Mouse (Mus musculus) regulatory T cell (primary cell): Measurements from ENCODE around the gene Cxadr.
"Not testable (repeated sequence)": the region's sequence is repeated elsewhere in the genome, so short reads cannot be mapped to it uniquely, and the experiment has no call there.

Source experiments
- in situ Hi-C: fragments of 300-600 bp; cut with MboI, MseI; formaldehyde crosslinking; loops from one replicate; pipeline ENCODE4 v1.15.1; 2025; ENCODE audit warnings: high pct_unique_total_duplicates

Gene Cxadr

DNA sequence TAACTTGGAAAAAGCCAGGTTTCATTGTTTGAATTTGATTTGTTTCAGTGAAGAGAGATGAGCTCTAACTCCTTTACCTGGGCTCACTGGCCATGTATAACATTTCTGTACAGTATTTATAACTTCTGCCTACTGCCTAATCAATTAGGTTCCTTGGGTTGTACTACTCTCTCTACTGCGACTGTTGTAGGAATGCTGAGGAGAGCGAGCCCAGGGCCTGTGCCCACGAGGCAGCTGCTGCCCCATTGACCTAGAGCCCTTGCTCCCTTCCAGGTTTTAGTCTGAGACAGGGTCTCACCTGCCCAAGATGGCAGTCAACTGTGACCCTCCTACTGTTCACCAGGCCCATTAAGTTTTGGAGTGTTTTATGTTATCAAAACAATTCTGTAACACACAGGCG is 60.2 kb downstream of the Cxadr start:
- in situ Hi-C loops, result no loop called here

DNA sequence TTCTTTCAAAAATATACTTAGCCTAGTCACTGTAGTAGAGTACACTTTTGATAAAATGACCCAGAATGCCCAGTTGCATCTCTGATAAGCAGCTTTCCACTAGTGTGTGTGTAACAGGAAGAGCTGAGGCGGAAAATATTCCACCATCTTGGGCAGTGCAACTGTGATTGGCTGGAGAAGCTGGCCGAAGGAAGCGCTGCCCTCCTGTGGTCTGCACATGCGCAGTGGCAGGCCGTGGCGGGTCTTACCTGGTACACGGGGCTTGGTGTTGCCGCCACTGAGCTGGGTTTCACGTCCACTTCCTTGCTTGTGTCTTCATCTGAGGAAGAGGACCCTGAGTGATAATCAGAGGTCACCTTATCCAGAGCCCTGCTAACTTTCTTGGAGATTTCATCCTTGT is 63.3 kb downstream of the Cxadr start:
- in situ Hi-C loops, result not testable (repeated sequence)

DNA sequence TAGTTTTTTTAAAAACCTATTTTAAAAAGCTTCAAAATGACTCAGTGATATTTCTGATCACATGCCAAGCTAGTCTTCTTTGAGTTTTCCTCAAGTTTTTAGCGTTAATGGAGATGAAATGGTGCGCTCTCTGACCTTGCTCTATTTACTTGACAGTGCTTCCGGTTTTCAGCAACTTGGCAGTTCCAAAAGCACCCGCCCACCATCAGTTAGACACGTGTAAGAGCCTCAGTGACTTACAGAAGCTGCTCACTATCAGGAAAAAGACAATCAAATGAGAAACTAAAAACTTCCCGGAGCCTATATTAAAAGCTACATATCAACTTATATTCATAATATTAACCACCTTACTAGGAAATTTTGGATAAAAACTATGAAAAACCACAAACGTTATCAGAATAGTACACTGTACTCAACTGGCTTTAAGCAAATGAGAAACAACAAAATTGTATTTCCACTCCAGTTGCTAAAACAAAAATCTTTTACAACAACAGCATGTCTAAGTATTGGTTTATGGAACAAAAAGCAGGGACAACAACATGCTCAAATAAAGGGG is 70.3 kb downstream of the Cxadr start:
- in situ Hi-C loops, result no loop called here

- in situ Hi-C loops, result no loop called here
Observed at GRCm38 (mm10) chr16:78372786-78373185, 71.5 kb downstream of the Cxadr start.

GRCm38 (mm10) chr16:78373743-78374142 is 72.5 kb downstream of the Cxadr start:
- in situ Hi-C loops, result no loop called here

DNA sequence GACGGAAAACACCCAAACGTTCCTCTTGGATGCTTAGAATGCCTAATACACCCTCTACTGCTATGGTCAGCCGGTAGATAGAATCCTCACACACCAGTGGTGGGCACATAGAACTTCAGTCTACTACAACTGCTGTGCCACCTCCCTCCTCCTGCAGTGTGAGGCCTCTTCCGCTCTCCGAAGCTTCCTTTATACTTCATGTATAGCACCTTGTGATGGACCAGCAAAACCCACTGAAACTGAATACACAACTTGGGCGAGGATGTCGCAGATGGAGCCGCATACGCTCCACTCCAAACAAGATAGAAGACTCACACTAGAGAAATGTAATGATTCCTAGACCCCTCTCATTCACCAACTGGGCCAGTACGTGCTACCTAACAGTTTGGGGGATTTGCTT is 73.9 kb downstream of the Cxadr start:
- in situ Hi-C loops, result loop anchor here (5.0 kb wide), 1 partner anchor 202 kb away; the partner anchor contains the start of gene D16Ertd472e

DNA sequence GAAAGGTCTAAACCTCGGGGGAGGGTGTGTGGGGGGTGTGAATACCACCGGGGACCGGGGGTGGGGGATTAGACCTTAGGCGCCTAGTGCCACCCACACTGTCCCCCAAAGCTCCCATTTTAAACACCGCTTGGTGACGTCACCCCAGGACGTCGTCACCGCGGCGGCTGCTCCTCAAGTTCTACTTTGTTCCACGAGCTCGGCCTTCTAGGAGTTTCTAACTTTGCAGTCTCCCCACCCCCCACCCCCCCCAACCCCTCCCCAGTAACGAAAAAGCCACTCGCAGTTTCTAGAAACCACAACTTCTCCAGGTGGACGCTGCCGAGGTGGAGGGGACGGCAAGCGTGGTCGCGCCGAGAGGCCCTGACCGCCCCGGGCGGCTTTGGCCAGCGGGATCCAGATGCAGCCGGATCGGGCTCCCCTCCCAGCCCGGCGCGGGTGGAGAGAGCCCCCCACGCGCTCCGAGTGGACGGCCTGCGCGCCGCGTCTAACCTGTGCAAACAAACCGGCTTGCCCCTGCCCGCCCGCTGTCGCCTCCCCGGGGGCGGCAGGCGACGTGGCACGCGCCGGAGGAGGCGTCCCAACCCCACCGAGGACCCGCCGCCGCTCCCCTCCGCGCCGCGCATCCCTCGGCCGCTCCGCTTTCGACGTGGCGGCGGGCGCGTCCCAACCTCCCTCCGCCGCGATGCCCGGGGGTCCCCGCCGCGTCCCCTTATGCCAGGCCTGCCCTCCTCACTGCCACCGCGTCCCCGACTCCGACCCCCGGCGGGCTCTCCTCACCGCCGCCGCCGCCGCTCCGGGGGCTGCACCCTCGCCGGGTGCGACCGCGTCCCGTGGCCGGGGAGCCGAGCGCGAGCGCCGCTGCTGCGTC is 74.8 kb downstream of the Cxadr start:
- in situ Hi-C loops, result loop anchor here (5.0 kb wide), 1 partner anchor 201 kb away; the partner anchor contains the start of gene D16Ertd472e

DNA sequence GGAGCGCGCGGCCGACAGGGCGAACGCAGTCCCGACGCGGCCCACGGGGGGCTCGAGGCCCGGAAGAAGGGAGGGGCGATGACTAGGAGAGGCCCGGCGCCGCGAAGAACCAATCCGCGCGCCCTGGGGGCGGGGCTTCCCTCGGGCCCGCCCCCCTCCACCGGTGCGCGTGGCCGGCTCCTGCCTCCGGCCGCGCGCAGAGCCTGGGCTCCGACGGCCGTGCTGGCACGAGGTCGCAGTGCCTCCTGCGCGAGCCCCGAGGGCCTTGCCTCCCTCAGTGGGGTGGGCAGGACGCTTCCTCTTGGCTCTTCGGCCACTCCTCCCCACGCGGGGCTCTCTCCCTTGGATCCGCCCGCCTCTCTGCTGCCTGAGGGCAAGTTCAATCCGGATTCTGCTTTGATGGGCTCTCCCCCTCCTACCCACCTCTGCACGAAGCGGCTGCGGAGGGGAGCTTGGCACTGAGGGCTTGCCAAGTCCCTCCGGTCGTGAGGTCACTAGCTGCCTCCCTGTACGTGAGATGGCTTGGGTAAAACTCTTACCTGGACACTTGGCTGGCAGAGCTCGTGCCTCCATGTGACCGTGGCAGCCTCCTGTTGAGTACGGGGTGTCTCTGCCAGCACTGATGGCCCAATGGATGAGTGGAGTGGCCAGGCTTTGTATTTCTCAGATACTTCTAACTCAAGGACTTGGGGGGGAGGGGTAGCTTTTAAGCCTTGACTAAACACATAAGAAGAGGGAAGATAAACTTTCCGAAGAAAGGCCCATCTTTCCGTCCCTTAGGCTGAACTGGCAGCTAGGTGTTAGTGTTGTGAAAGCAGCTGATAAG is 75.7 kb downstream of the Cxadr start, which contains the start of gene Btg3:
TSS of gene Btg3 (minus strand) at position 448 of the 826 bp plus-strand sequence.
- in situ Hi-C loops, result loop anchor here (5.0 kb wide), 1 partner anchor 200 kb away; the partner anchor contains the start of gene D16Ertd472e

DNA sequence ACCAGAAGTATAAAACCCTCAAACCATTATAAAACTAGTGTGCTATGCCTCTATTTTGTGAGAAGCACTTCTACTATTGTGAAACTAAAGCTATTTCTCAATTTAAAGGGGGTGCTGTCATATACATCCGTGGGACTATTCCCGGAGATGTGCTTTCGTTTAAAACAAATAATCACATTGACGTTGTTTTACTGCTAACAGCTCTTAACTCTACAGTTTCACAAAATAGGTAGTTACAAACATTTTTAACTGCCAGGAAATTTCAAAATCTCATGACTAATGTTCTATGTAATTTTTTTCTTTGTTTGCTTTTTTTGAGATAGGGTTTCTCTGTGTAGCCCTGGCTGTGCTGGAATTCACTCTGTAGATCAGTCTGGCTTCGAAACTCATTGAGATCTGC is 77.2 kb downstream of the Cxadr start:
- in situ Hi-C loops, result loop anchor here (5.0 kb wide), 1 partner anchor 199 kb away; the partner anchor contains the start of gene D16Ertd472e

GRCm38 (mm10) chr16:78389122-78389521 is 87.8 kb downstream of the Cxadr start:
- in situ Hi-C loops, result loop anchor here (5.0 kb wide), 1 partner anchor 77 kb away; no protein-coding TSS in a partner anchor

DNA sequence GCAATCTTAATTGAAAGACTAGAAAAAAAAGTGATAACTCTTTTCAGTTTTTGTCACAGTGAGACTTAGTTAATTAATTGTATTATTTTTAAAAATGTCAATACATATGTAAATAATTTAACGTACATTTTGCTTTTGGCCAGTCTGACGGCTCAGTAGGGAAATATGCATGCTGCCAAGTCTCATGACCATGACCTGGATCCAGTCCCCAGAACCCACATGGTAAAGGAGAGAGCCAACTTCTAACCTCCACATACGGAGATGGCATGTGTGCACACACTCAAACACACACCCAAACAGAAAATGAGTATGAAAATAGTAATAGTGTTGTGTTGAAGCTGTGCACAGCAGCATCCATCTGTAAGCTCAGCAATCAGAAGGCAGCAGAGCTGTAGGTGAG is 88.7 kb downstream of the Cxadr start:
- in situ Hi-C loops, result loop anchor here (5.0 kb wide), 1 partner anchor 78 kb away; no protein-coding TSS in a partner anchor

GRCm38 (mm10) chr16:78391354-78391753 is 90.1 kb downstream of the Cxadr start:
- in situ Hi-C loops, result no loop called here

DNA sequence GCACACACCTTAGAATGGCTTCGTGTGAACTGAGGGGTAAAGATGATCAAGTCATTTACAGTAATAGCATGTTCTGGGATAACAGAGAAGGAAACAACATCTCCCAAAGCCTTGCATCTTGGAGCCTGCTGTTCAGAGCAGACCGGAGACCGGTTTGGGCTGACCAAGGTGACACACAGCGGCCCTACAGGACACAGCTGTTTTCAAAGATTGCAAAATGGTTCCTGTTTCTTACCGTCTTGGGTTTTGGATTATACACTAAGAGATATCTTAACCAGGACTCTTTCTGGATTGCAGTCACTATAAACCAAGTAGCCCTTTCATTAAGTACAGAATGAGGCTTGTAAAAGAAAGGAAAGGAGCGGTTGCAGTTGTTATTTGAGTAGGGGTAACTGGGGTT is 97.4 kb downstream of the Cxadr start:
- in situ Hi-C loops, result no loop called here

- in situ Hi-C loops, result no loop called here
Observed at GRCm38 (mm10) chr16:78399423-78399822, 98.1 kb downstream of the Cxadr start.

DNA sequence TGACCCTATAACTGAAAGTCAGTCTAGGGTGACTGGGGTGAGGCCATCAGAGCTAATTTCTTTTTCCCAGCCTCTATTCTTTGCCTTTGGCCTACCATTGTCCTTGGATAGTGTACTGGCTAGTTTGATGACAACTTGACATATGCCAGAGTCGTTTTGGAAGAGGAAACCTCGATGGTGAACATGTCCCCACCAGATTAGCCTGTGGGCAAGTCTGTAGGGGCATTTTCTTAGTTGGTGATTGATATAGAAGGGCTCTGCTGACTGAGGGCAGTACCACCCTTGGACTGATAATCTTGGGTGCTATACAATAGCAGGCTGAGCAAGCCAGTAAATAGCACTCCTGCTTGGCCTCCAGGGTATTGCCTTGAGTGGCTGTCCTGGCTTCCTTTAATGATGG is 101.0 kb downstream of the Cxadr start:
- in situ Hi-C loops, result no loop called here

- in situ Hi-C loops, result no loop called here
Observed at GRCm38 (mm10) chr16:78406657-78407056, 105.4 kb downstream of the Cxadr start.

- in situ Hi-C loops, result no loop called here
Observed at GRCm38 (mm10) chr16:78407855-78408254, 106.6 kb downstream of the Cxadr start.
